Mouse (Mus musculus) kidney, adult 2 months (tissue): ENCODE results near the gene Sf3b2.

Experiments used
- CTCF ChIP-seq: fragments of 200-500 bp; conservative IDR thresholded peaks from 2 replicates; pipeline ENCODE4 v1.5.1; 2011; ENCODE audit warnings: low read depth, mild to moderate bottlenecking, control low read depth, low read length, moderate library complexity, mixed read lengths; ENCODE audit not compliant: insufficient read depth, insufficient read length
- POLR2A ChIP-seq: fragments of 200-500 bp; IDR thresholded peaks from one replicate; pipeline ENCODE4 v1.6.1; 2011; ENCODE audit warnings: low read depth, low read length, control low read depth

DNA sequence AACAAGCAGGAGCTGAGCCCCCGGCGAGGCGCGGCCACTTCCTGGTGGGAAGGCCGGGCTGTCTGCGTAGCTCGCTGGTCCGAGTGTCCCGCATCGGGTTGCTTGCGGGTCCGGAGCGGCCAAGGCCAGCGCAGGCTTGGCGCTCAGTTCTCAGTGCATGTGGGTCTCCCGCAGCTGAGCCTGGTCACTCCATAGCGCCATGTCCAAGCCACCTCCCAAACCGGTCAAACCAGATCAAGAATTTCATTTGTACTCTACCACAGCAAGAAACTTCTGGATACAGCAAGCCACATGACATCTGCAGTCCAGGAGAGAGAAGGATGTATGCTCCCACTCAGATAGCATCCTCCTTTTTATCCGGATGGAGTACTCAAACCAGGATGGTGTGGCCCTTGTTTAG lies 32.7 kb upstream of the Sf3b2 start:
- TF ChIP-seq POLR2A = no peak
- TF ChIP-seq CTCF = no peak
